Mouse (Mus musculus): ENCODE results near the gene Mxi1. TPM values are rescaled to one million over a fixed set of nuclear protein-coding genes. Genes with fewer than 3 reads are reported as not detected.
A peak's percentile ranks its signal among the peaks of the same experiment; 100 is the strongest.

Gene Mxi1
- polyA plus RNA-seq, 1 experiment from 2014 or later: 58.9 TPM

DNA sequence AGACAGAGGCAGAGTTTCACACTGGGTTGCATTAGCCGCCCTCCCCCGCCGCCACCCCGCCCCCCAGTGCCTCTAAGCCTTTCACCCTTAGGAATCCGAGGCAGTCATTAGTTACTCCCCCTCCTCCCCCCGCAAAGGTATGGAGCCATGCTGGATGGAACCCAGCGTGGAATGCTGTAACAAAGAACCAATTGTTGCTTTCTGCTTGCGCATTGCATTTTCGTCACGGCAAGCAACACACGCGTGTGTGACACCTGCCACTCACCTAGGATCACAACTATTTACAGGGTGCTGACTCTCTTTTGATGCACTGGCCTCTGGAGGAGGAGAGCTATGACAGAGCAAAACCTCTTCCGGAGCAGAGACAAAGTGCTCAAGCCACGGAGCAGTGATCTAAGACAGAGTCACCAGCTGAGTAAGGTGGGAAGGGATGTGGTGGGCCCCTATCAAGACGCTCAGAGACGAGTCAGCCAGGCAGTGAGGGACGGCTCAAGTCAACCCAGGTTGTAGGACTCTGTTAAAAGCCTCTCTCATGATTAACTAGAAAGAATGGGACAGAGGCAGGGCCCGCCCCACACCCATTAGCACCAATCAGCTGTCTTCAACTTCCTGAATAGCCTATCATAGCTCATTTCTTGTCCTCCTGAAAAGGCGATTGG is 110.7 kb downstream of the Mxi1 start:
- Histone ChIP-seq H3K4me2 (replicated peaks; ENCODE audit: low read depth) (peak overlapping the region; percentile 75), H3K27me3 (replicated peaks; ENCODE audit: control insufficient read depth, insufficient read depth, low read length) (no peaks in the 10 kb centered on the region), H3K4me3 (ENCODE audit: low read depth, low read length) (peak overlapping the region; percentile 31), H3K4me1 (replicated peaks; ENCODE audit: control insufficient read depth, insufficient read depth, low read length) (peaks cover 9% of the 10 kb centered on the region; the same call in 1 of the 2 replicates), H3K9me3 (ENCODE audit: control insufficient read depth) (no peaks in the 10 kb centered on the region), H3K36me3 (ENCODE audit: control insufficient read depth, insufficient read depth) (no peaks in the 10 kb centered on the region), H3K27ac (ENCODE audit: low read depth, low read length) (peak overlapping the region; percentile 77), H3K9ac (ENCODE audit: low read depth, low read length) (peak overlapping the region; percentile 41)
- no peak for TF ChIP-seq CTCF (IDR thresholded peaks at IDR 0.05; ENCODE audit: low read depth)
- ATAC-seq: peak; percentile 89
- WGBS: 2% methylated on average over 19 of the region's 19 CpGs

DNA sequence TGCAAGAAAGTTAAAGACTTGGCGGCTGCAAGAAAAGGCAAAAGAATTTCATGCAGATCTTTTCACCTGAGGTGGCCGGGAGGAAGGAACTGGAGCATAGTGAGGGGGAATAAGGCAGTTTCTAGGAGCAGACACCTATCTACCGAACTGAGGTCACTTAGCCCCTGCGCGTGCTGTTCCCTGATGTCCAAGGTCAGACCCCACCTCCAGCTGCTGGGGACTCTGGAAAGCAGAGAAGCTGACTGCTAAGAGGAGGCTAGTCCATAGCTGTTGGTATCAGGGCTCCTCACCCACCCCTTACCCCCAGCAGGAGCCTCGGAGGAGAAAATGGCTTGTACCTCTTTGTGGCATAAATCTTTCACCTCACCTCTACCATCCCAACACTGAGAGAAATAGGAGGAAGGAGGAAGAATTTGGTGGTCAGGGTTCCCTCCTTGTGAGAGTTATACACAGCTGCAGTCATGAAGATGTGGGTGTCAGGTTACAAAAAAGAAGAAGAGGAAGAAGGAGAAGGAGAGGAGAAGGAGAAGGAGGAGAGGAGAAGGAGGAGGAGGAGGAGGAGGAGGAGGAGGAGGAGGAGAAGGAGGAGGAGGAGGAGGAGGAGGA is 111.4 kb downstream of the Mxi1 start:
- Histone ChIP-seq H3K27me3 (replicated peaks; ENCODE audit: control insufficient read depth, insufficient read depth, low read length) (no peaks in the 10 kb centered on the region), H3K9me3 (ENCODE audit: control insufficient read depth) (no peaks in the 10 kb centered on the region), H3K36me3 (ENCODE audit: control insufficient read depth, insufficient read depth) (no peaks in the 10 kb centered on the region), H3K4me1 (replicated peaks; ENCODE audit: control insufficient read depth, insufficient read depth, low read length) (peaks cover 9% of the 10 kb centered on the region; the same call in 1 of the 2 replicates), H3K4me2 (replicated peaks; ENCODE audit: low read depth) (peak overlapping the region; percentile 75), H3K9ac (ENCODE audit: low read depth, low read length) (peak overlapping the region; percentile 41; the same call in 1 of the 2 replicates), H3K4me3 (ENCODE audit: low read depth, low read length) (peak overlapping the region; percentile 31), H3K27ac (ENCODE audit: low read depth, low read length) (peak overlapping the region; percentile 77; the same call in 1 of the 2 replicates)
- WGBS: 2% methylated on average over 6 of the region's 6 CpGs
- no peak for TF ChIP-seq CTCF (IDR thresholded peaks at IDR 0.05; ENCODE audit: low read depth)
- ATAC-seq: 0 out of 2 replicates have a peak, but pooled peaks have one; percentile 5

DNA sequence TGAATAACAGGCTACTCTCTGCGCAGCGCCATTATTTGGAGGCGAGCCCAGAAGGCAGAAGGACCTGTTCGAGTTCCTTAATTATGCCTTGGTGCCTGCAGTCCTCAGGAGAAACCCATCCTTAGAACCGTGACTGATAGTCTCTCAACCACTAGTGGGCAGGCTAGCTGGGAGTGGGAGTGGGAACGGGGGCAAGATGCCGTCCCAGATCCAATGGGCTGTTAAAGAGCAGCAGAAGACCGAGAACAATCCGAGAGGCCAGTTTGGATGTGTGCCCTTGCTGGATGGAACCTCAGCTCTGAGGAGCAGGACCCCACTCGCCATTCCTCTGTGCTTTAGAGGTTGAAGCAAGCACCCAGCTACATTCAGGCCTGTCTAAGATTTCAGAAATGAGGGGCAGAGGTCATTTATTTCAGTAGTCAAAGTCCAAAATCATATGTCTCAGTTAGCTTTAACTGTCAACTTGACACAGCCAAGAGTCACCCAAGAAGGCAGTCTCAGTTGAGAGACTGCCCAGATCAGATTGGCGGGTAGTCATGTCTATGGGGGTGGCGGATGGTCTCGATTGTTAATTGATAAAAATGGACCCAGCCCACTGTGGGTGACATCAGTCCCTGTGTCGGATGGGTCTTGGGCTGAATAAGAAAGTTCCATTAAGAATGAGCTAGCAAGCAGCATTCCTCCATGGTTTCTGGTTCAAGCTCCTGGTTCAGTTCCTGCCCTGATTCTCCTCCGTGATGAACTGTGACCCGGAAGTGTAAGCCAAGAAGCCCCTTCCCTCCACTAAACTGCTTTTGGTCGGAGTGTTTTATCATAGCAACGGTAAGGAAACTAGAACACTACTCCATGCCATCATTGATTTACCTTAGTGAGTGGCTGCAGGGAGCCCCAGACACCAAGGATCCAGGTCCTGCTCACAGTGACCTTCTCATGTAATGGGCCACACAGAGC is 112.3 kb downstream of the Mxi1 start:
- Histone ChIP-seq H3K36me3 (ENCODE audit: control insufficient read depth, insufficient read depth) (no peaks in the 10 kb centered on the region), H3K27ac (ENCODE audit: low read depth, low read length) (no peak overlapping the region), H3K4me2 (replicated peaks; ENCODE audit: low read depth) (peak overlapping the region; percentile 48; the same call in 1 of the 2 replicates), H3K9me3 (ENCODE audit: control insufficient read depth) (no peaks in the 10 kb centered on the region), H3K9ac (ENCODE audit: low read depth, low read length) (no peak overlapping the region), H3K4me1 (replicated peaks; ENCODE audit: control insufficient read depth, insufficient read depth, low read length) (peaks cover 9% of the 10 kb centered on the region; the same call in 1 of the 2 replicates), H3K4me3 (ENCODE audit: low read depth, low read length) (no peak overlapping the region), H3K27me3 (replicated peaks; ENCODE audit: control insufficient read depth, insufficient read depth, low read length) (no peaks in the 10 kb centered on the region)
- peak; percentile 59 for TF ChIP-seq CTCF (IDR thresholded peaks at IDR 0.05; ENCODE audit: low read depth)
- WGBS: 59% methylated on average over 18 of the region's 18 CpGs
- ATAC-seq: no peak

DNA sequence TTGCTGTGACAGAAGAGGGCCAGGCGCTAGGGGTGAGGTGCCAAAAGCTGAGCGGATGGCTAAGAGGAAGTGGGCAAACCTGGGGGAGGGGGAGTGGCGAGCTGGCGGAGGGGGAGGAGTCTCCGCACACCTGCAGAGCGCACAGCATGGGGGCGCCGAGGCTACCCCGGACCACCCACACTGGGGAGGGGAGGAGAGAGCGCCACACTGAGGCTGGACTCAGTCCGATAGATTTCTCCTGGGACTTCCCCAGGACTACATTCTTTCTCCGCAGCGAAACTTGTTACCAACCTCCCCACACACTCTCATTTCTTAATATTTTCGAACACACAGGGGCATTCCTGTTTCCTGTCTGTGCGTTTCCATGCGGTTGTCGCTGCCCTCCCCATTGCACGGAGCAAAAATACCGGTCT is 113.0 kb downstream of the Mxi1 start:
- no peak overlapping the region for H3K9ac ChIP-seq (ENCODE audit: low read depth, low read length)
- ATAC-seq: no peak

DNA sequence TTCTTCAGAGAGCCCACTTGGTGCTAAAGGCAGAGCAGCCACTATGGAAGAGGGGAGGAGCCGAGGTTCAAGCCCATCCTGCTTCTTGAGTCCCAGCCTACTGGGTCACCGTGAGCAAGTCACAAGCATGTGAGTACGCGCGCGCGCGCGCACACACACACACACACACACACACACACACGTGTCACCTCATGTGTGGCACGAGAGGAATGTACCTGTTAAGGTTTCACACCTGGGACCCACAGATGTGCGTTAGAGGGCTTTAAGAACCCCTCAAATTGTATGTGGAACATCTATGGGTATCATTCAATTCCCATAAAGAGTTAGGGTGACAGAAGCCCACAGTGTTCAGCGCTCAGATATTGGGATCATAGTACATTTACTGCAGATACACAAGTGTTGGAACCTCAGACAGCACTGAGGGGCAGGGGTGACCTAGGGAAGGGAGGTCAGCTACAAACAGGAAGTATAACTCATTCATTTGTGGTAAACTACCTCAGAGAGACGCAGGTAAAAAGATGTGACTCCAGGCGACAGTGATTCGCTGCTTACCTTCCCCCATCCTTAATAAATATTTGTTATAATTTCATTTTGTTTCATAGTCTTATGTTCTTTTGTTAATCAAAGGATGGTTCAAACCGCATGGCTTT is 113.6 kb downstream of the Mxi1 start:
- Histone ChIP-seq H3K9ac (ENCODE audit: low read depth, low read length) (no peak overlapping the region; the same call in 1 of the 2 replicates), H3K4me2 (replicated peaks; ENCODE audit: low read depth) (peak overlapping the region; percentile 48), H3K9me3 (ENCODE audit: control insufficient read depth) (no peaks in the 10 kb centered on the region), H3K36me3 (ENCODE audit: control insufficient read depth, insufficient read depth) (no peaks in the 10 kb centered on the region), H3K4me1 (replicated peaks; ENCODE audit: control insufficient read depth, insufficient read depth, low read length) (peaks cover 13% of the 10 kb centered on the region; the same call in 1 of the 2 replicates), H3K4me3 (ENCODE audit: low read depth, low read length) (no peak overlapping the region), H3K27ac (ENCODE audit: low read depth, low read length) (no peak overlapping the region), H3K27me3 (replicated peaks; ENCODE audit: control insufficient read depth, insufficient read depth, low read length) (no peaks in the 10 kb centered on the region)
- WGBS: 60% methylated on average over 17 of the region's 17 CpGs
- ATAC-seq: no peak
- TF ChIP-seq CTCF (IDR thresholded peaks at IDR 0.05; ENCODE audit: low read depth): no peak

More for the DNA sequence above, 113.0 kb downstream of the Mxi1 start:
- Histone ChIP-seq H3K4me3 (ENCODE audit: low read depth, low read length) (no peak overlapping the region), H3K4me1 (replicated peaks; ENCODE audit: control insufficient read depth, insufficient read depth, low read length) (peaks cover 9% of the 10 kb centered on the region; the same call in 1 of the 2 replicates), H3K27me3 (replicated peaks; ENCODE audit: control insufficient read depth, insufficient read depth, low read length) (no peaks in the 10 kb centered on the region), H3K27ac (ENCODE audit: low read depth, low read length) (no peak overlapping the region), H3K9me3 (ENCODE audit: control insufficient read depth) (no peaks in the 10 kb centered on the region), H3K4me2 (replicated peaks; ENCODE audit: low read depth) (peak overlapping the region; percentile 48), H3K36me3 (ENCODE audit: control insufficient read depth, insufficient read depth) (no peaks in the 10 kb centered on the region)
- 30% methylated on average over 15 of the region's 19 CpGs for WGBS
- peak; percentile 16; the same call in 1 of the 2 replicates for TF ChIP-seq CTCF (IDR thresholded peaks at IDR 0.05; ENCODE audit: low read depth)

Data from intestine, postnatal 0 days (tissue).